Mouse (Mus musculus) fibroblast of lung, adult 2 months (primary cell): Measurements from ENCODE around the gene Scnm1.
"Not testable (repeated sequence)": the region's sequence is repeated elsewhere in the genome, so short reads cannot be mapped to it uniquely, and the experiment has no call there.

Experiments
- DNase-seq: peaks from one replicate; pipeline ENCODE4 v3.0.0-alpha.2; 2011; ENCODE audit warnings: low read depth

Scnm1 gene

DNA sequence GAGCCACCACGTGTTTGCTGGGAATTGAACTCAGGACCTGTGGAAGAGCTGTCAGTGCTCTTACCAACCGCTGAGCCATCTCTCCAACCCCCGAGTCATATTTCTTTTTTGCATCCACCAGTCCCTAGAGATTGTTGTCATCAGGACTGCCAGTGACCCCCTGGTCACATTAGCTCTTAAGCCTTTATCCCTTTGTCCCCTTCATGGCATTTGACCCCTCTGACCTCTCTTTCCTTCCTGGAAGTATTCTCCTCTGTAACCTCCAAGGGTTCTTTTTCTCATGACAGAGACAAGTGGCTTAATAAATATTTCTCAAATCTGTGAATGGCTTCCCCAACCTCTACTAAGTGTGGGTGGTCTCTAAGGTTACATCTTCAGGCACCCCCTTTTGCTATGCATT lies 14.1 kb upstream of the Scnm1 start:
- no peak for DNase-seq

- DNase-seq: peak; percentile 64
Measured at GRCm38 (mm10) chr3:95142617-95143011, 8.8 kb upstream of the Scnm1 start.

- no peak for DNase-seq
Measured at GRCm38 (mm10) chr3:95141952-95142616, 8.3 kb upstream of the Scnm1 start, which contains the start of gene Tnfaip8l2. Gene Tnfaip8l2 (minus strand): TSS chr3:95142360.

DNA sequence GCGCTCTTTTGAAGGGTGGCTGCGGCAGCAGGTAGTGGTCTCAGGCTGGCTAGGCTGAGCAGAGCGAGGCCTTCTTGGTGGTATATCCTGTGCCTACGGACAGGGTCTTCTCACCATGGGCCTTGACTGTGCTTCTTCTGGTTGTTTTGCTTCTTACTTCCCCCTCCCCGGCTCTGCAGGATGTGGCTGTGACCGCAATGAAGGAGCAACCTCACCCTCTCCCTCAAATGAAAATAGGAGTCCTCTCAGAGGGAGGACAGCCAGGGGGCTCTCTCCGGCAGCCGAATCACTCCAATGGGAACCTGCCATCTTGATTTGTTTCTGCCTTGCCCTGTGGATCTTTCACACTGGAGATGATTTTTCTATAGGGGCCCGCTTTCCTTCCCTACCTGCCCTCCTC lies 7.7 kb upstream of the Scnm1 start:
- DNase-seq: no peak

DNA sequence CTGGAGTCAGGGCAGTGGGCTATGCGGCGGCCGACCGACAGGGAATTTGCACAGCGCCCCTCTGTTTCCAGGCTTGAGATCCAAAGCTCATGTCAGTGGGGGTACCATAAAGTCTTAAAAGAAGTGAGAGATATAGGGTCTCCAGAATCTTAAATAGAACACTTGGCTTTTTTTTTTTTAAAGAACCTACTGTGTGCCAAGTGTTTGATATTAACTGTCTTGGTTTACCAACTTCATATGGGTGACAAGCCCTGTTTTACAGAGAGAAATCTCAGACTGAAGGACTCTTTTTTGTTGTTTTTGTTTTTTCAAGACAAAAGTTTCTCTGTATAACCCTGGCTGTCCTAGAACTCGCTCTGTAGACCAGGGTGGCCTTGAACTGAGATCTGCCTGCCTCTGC lies 7.0 kb upstream of the Scnm1 start:
- DNase-seq: no peak

DNA sequence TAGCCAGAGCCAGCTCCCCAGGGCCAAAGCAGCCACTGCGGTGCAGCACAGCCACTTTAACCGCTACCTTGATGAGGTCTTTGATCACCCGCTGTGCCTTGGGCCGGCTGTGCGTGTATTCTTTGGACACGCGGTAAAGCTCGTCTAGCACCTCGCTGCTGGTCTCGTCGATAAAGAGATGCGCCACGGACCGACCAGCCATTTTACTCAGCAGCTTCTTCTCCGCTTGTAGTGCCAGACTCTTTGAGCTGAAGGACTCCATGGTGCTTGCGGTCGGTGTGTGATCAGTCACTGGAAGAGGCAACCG lies 6.4 kb upstream of the Scnm1 start:
- DNase-seq: no peak

DNA sequence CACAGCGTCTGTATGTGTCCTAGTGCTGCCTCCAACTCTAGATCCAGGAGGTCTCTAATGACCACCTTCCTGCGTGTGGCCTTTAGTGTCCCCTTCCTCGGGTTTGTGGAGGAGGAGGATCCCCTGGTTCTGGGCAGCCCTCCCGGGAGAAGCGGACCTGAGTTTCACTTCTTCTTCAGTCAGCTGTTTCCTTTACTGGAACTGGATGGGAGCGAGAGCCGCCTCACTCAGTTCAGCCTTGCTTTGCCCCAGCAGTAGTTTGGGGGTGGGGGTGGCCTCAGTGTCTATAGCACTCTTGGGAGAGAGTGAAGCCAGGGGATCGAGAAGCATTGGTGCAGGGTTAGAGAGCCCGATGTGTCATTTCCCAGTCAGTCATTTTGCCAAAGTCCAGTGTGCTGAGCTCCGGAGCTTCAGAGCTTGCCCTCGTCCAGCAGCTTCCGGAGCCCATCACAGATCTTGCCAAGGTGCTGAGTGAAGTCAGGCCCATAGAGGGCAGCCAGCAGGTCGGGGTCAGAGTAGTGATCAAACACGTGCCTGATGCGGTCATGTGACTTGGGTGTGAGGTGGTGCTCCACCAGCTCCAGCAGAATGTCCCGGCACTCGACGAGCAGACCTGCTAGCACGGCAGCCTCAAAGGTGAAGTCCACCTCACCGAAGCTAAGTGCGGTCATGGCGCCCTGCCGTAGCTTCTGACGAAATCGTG lies 5.9 kb upstream of the Scnm1 start:
- no peak for DNase-seq

- DNase-seq: no peak
Measured at GRCm38 (mm10) chr3:95136336-95136735, 2.5 kb upstream of the Scnm1 start.

DNA sequence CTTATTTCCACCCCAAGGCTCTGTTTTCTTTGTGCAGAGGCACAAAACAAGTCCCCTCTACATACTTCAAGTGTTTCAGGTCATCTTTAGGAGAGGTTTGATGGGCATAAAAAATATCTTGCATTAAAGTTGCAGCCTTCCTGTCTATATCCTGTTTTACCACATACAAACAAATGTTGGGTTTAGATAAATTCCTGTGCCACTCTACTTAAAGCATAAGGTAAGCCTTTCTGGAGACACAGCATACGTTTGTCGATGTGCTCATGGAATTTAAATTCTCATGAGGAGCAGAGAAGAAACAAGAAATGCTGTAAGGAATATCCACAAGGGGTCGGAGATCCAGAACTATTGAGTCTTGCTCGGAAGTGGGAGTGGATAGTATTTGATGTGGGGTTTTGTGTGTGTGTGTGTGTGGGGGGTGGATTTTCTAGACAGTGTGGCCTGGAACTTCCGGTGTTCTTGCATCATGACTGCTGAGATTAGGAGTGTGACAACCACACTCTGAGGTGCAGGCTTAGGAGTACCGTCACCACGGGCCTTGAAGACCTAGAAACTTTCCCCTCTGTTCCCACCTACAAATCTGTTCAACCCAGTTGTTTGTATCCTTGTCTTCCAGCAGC lies 1.7 kb upstream of the Scnm1 start:
- no peak for DNase-seq

- no peak for DNase-seq
Measured at GRCm38 (mm10) chr3:95135023-95135422, 1.2 kb upstream of the Scnm1 start.

DNA sequence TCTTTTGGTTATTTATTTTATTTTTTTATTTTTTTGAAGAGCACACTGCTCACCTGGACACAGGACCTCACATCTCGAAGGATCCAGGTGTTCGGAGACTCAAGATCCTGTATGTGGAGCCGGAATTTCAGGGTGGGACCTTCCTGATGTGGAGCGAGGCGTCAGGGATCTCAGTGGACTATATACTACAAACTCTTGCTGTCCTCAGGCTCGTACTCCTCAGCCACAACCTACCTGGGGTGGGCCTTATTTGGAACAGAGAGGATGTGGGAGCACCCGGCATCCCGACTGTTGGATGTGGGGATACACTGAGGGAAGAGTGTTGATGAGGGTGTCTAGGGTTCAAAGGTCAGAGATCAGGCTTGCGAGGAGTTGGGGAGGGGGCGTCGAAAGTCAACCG lies 322 bp upstream of the Scnm1 start:
- not testable (repeated sequence) for DNase-seq

DNA sequence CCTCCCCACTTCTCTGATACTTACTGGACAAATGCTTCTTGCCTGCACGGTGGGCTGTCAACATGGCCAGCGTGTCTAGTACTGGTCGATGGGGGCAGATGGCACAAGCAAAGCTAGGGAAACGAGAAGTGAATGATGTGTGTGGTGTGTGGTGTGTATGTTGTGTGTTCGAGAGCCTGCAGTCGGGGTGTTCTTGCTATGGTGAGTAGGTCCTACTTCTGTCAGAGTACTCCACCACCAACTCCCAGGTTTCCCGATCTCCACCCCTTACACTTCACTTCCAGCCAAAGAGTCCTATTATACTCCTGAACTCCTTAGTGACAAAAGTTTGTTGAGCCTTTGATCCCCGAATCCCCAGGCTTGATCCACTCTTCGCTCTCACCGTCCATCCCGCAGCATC lies 635 bp downstream of the Scnm1 start:
- no peak for DNase-seq

- not testable (repeated sequence) for DNase-seq
Measured at GRCm38 (mm10) chr3:95132389-95132788, 1.4 kb downstream of the Scnm1 start.

DNA sequence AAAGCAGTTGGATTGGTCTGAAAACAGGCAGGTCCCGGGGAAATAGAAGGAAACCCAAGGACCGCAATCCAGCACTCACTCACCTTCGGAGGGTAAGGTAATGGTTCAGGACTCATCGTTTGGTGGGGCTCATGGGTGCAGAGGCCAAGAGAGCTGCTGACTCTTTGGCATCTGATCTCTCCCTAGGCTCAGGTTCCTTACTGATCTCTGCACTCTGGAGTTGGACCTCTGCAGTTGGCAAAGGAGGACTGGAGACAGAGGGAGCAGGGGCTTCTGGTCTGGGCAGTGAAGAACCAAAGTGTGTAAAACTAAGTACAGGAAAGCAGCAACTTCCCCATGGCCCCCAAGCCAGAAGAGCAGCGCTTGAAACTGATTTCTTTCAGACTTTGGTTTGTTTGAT lies 3.7 kb downstream of the Scnm1 start:
- no peak for DNase-seq

DNA sequence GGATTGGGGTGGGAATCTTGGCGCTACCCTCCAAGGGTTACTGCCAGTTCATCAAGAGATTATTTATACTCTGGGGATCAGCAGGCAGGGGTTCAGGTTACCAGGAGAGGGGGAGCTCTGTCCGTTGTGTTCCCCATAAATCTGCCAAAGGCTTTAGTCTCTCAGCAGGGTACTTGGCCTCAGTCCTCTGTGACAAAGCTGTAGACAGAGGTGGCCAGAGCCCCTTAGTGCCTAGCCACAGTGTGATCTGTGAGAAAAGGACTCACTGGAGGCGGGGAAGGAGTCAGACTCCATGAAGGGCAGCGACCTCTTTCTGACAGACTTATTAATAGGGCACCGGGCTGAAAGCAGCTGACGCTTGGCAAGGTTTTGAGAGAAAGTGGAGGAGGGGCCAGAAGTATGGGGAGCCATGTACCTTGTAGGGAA lies 4.6 kb downstream of the Scnm1 start:
- no peak for DNase-seq

GRCm38 (mm10) chr3:95124972-95125371 lies 8.8 kb downstream of the Scnm1 start:
- no peak for DNase-seq

DNA sequence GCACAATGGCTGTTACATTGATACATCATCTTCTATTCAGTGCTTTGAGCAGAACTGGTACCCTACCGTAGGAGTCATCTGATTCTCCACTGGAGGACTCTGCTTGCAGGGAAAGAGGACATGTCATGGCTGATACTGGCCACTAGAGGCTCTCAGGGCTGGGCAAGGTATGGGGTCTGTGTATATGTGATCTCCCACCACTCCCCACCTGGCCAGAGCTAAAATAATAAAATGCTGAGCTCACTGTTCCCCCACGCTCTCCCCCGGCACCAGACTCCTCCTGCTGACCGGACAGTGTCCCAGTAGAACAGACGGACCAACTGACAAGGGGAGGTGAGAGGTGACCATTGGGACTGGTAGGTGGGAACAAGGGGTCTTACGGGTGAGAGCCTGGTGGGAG lies 9.6 kb downstream of the Scnm1 start, which contains the start of gene Tmod4:
Gene Tmod4, plus strand, starts transcription at position 231 of the 400 bp plus-strand sequence.
- DNase-seq: no peak

GRCm38 (mm10) chr3:95121580-95121979 lies 12.2 kb downstream of the Scnm1 start:
- DNase-seq: no peak

DNA sequence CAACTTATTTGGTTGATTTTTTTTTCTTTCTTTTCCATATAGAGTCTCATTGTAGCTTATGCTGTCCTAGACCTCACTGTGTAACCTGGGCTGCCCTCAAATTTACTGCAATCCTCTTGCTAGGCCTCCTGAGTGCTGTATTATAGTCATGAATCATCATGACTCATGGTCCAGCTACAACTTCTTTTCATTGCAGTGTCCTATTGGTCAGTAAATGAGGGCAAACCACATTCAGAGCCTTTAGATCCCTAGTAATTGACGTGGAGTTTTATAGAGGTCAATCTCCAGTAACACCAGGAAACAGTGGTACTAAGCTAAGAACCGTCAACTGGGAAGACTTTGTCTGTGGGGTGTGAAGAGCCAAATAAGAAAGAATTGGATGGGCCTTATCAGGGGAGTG lies 16.1 kb downstream of the Scnm1 start:
- no peak for DNase-seq

DNA sequence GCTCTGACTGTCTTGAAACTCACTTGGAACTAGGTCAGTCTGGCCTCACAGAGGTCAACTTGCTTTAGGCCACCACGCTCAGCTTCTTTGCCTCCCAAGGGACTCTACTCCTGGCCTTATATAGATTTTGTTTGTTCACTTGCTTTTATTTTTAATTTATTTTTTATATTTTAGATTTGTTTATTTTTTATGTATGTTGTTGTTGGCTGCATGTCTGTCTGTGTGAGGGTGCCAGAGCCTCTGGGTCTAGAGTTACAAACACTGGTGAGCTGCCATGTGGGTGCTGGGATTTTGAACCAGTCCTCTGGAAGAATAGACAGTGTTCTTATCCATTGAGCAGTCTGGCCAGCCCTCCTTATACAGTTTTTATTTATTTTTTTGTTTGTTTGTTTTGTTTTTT lies 21.1 kb downstream of the Scnm1 start:
- DNase-seq: no peak

- DNase-seq: peak; percentile 79
Measured at GRCm38 (mm10) chr3:95110911-95111726, 22.7 kb downstream of the Scnm1 start, which contains the start of gene Vps72. Gene Vps72 (plus strand): TSS chr3:95111022.

DNA sequence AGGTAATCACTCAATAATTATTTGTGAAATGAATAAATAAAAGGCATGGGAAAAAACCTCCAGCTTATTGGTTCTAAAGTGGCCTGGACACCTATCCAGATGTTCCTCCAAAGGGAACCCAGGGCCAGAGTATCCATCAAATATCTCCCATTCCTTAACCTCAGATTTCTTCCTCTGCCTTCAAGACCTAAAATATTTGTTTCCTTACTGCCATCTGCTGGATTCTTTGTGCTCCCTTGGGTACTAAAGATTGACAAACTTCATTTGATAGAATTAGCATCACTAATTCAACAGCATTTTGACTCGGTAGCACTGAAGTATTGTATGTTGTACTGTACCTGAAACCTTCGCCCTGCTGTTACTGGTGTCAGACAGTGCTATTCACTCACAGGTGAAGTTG lies 25.9 kb downstream of the Scnm1 start:
- DNase-seq: no peak

DNA sequence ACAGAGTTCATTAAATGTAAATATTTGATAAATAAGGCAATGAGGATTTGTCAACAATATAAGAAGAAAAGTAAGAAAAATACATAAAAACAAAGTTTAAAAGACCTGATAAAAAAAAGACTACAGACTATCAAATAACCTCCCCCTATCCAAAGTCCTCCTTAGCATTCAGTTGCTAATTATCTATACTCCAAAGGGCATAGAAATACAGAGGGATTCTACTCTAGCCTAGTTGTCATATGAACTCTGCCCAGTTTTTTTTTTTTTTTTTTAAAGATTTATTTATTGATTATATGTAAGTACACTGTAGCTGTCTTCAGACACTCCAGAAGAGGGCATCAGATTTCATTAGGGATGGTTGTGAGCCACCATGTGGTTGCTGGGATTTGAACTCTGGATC lies 26.5 kb downstream of the Scnm1 start:
- DNase-seq: not testable (repeated sequence)
